Mouse (Mus musculus): ENCODE measurements at regions not wholly inside any gene's neighbourhood (a gene's known extent, or its start where the extent isn't known, plus 50 kb on each side); places are given as distances from the start of the nearest gene placed in this dataset.

GRCm38 (mm10) chr17:4867754-4868445, 126.2 kb upstream of the Arid1b start:
- Histone ChIP-seq H3K4me2 (ENCODE audit: low read length) (no peak overlapping the region), H3K4me3 (replicated peaks; ENCODE audit: low read length) (no peak overlapping the region), H3K27ac (ENCODE audit: low read length) (no peak overlapping the region), H3K27me3 (replicated peaks; ENCODE audit: control insufficient read depth, insufficient read depth, low read length) (no peaks in the 10 kb centered on the region), H3K36me3 (ENCODE audit: control insufficient read depth, insufficient read depth) (no peaks in the 10 kb centered on the region), H3K9me3 (ENCODE audit: control insufficient read depth, low read length) (no peaks in the 10 kb centered on the region), H3K9ac (replicated peaks; ENCODE audit: low read depth, low read length) (no peak overlapping the region), H3K4me1 (replicated peaks; ENCODE audit: control insufficient read depth, insufficient read depth, low read length) (peaks cover 20% of the 10 kb centered on the region)
- no peak for ATAC-seq
- 68% methylated on average over 9 of the region's 9 CpGs for WGBS

DNA sequence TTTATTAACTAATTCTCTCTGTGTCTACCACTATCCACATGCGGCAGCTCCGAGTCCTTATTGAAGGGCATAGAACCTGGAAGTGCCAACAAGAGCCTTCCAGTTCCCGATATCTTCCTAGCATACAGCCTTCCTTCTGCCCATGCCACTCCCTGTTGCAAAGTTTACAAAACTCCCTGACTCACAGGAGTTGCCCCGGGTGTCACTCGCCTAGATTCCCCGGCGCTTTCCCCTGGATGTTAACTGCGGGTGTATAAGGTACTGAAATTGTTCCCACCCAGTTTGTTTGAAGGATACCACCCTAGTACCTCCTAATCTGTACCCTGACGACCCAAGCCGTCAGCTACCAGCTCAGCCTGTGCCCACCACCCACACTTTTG, 125.7 kb upstream of the Arid1b start:
- no peak for ATAC-seq
- no peaks in the 10 kb centered on the region for H3K27me3 ChIP-seq (replicated peaks; ENCODE audit: control insufficient read depth, insufficient read depth, low read length)
- no peaks in the 10 kb centered on the region for H3K9me3 ChIP-seq (ENCODE audit: control insufficient read depth, low read length)
- no peak overlapping the region for H3K4me3 ChIP-seq (replicated peaks; ENCODE audit: low read length)
- H3K4me1 ChIP-seq (replicated peaks; ENCODE audit: control insufficient read depth, insufficient read depth, low read length), result peaks cover 20% of the 10 kb centered on the region
- no peak overlapping the region for H3K27ac ChIP-seq (ENCODE audit: low read length)
- no peak overlapping the region for H3K4me2 ChIP-seq (ENCODE audit: low read length)
- WGBS, result 91% methylated on average over 10 of the region's 10 CpGs
- no peak overlapping the region for H3K9ac ChIP-seq (replicated peaks; ENCODE audit: low read depth, low read length)
- no peaks in the 10 kb centered on the region for H3K36me3 ChIP-seq (ENCODE audit: control insufficient read depth, insufficient read depth)

- H3K27me3 ChIP-seq (replicated peaks; ENCODE audit: control insufficient read depth, insufficient read depth, low read length), result no peaks in the 10 kb centered on the region
- H3K4me3 ChIP-seq (replicated peaks; ENCODE audit: low read length), result no peak overlapping the region
- H3K27ac ChIP-seq (ENCODE audit: low read length), result no peak overlapping the region
- no peaks in the 10 kb centered on the region for H3K9me3 ChIP-seq (ENCODE audit: control insufficient read depth, low read length)
- peaks cover 20% of the 10 kb centered on the region for H3K4me1 ChIP-seq (replicated peaks; ENCODE audit: control insufficient read depth, insufficient read depth, low read length)
- H3K36me3 ChIP-seq (ENCODE audit: control insufficient read depth, insufficient read depth), result no peaks in the 10 kb centered on the region
- H3K4me2 ChIP-seq (ENCODE audit: low read length), result no peak overlapping the region
- no peak overlapping the region for H3K9ac ChIP-seq (replicated peaks; ENCODE audit: low read depth, low read length)
- ATAC-seq, result no peak
- WGBS, result 92% methylated on average over 5 of the region's 5 CpGs
Observed at GRCm38 (mm10) chr17:4868861-4869260, 125.3 kb upstream of the Arid1b start.

DNA sequence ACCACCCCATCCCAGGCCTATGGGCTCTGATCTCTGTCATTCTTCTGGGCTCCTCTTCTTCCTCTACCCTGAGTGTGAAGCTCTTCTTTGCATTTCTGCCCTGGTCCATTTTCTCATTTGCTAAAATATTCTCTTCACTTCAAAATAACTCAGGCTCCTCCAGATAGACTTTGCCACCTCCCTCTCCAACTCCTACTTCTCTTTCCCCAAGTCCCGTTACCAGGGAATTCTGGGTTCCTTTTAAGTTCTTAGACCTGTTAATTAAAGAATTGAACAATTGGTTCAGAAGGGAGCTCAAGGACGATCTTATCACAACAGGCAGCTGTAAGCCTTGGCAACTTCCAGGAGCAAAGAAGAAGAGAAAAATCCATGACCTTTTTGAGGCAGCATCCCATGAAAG, 122.9 kb upstream of the Arid1b start:
- Histone ChIP-seq H3K4me1 (replicated peaks; ENCODE audit: control insufficient read depth, insufficient read depth, low read length) (peaks cover 5% of the 10 kb centered on the region), H3K27me3 (replicated peaks; ENCODE audit: control insufficient read depth, insufficient read depth, low read length) (no peaks in the 10 kb centered on the region), H3K9me3 (ENCODE audit: control insufficient read depth, low read length) (no peaks in the 10 kb centered on the region), H3K4me2 (ENCODE audit: low read length) (no peak overlapping the region), H3K27ac (ENCODE audit: low read length) (no peak overlapping the region), H3K36me3 (ENCODE audit: control insufficient read depth, insufficient read depth) (no peaks in the 10 kb centered on the region), H3K4me3 (replicated peaks; ENCODE audit: low read length) (no peak overlapping the region), H3K9ac (replicated peaks; ENCODE audit: low read depth, low read length) (no peak overlapping the region)
- 28% methylated on average over 2 of the region's 2 CpGs for WGBS
- no peak for ATAC-seq

- 78% methylated on average over 2 of the region's 2 CpGs for WGBS
- no peak overlapping the region for H3K4me2 ChIP-seq (ENCODE audit: low read length)
Observed at GRCm38 (mm10) chr17:4874459-4874858, 119.7 kb upstream of the Arid1b start.

DNA sequence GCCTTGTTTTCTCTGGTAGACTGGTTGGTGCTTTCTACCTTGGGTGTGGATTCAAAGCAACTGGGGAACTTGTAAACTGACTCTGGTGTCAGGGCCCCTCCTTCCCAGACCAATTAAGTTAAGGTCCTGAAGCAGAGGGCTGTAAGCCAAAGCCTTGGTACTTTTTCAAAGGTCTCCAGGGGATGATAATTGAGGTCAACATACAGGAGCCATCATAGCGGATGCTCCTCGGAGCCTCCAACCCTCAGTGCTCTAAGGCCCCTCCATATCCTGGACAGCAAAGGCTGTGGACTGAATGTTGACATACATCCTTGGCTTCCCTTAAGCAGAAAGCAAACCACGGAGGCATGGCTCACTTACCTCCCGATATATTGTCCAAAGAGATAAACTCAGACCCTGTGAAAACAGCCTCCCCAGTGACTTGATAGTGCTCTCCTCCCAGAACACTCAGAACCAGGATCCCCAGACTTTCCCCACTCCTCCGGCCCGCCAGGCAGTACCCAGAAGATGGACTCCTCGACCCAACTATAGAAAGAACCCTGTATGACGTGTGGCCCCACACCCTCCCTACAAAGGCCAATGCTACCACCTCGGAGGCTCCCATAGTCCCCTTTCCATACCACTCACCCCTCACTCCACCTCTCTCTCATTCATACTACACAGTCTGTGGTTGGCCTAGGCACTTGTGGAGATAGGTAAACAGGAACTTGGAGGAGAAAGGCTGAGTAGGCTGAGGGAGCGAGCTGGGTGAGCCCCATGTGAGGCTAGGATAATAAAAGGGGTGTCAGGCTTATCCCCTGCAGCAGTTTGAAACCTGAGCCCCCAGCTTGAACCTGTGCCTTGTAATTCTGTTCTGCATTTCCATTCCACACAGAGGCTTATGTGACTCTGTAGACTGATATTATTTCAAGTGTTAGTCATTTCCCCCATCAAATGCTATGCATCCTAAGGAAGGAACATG, 118.8 kb upstream of the Arid1b start:
- WGBS, result 78% methylated on average over 10 of the region's 10 CpGs
- no peaks in the 10 kb centered on the region for H3K9me3 ChIP-seq (ENCODE audit: control insufficient read depth, low read length)
- no peak for ATAC-seq
- H3K4me3 ChIP-seq (replicated peaks; ENCODE audit: low read length), result no peak overlapping the region
- H3K4me1 ChIP-seq (replicated peaks; ENCODE audit: control insufficient read depth, insufficient read depth, low read length), result no peaks in the 10 kb centered on the region
- H3K9ac ChIP-seq (replicated peaks; ENCODE audit: low read depth, low read length), result no peak overlapping the region
- no peaks in the 10 kb centered on the region for H3K36me3 ChIP-seq (ENCODE audit: control insufficient read depth, insufficient read depth)
- no peak overlapping the region for H3K4me2 ChIP-seq (ENCODE audit: low read length)
- H3K27me3 ChIP-seq (replicated peaks; ENCODE audit: control insufficient read depth, insufficient read depth, low read length), result no peaks in the 10 kb centered on the region
- no peak overlapping the region for H3K27ac ChIP-seq (ENCODE audit: low read length)

More at GRCm38 (mm10) chr17:4874459-4874858, 119.7 kb upstream of the Arid1b start:
- Histone ChIP-seq H3K36me3 (ENCODE audit: control insufficient read depth, insufficient read depth) (no peaks in the 10 kb centered on the region), H3K4me1 (replicated peaks; ENCODE audit: control insufficient read depth, insufficient read depth, low read length) (no peaks in the 10 kb centered on the region), H3K9ac (replicated peaks; ENCODE audit: low read depth, low read length) (no peak overlapping the region), H3K27me3 (replicated peaks; ENCODE audit: control insufficient read depth, insufficient read depth, low read length) (no peaks in the 10 kb centered on the region), H3K9me3 (ENCODE audit: control insufficient read depth, low read length) (no peaks in the 10 kb centered on the region), H3K4me3 (replicated peaks; ENCODE audit: low read length) (no peak overlapping the region), H3K27ac (ENCODE audit: low read length) (no peak overlapping the region)
- ATAC-seq, result no peak

DNA sequence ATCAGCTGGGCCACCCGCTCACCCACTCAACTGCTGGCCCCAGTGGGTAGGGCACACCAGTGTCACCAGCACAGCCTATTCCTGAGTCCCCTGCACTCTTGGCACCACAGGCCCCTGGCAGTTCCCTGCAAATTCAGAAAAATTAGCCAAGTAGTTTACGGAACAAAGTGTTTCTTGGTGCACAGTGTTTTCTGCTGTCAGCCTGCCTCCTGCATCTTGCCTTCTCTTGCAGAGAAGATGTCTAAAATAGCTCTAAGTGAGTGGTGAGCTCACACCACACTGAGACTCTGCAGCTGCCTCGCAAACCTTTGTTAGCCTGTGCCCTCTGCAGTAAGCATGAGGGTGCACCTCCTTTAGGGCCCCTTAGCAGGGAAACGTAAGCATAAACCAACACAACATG, 117.7 kb upstream of the Arid1b start:
- Histone ChIP-seq H3K27me3 (replicated peaks; ENCODE audit: control insufficient read depth, insufficient read depth, low read length) (no peaks in the 10 kb centered on the region), H3K4me2 (ENCODE audit: low read length) (no peak overlapping the region), H3K4me1 (replicated peaks; ENCODE audit: control insufficient read depth, insufficient read depth, low read length) (no peaks in the 10 kb centered on the region), H3K9ac (replicated peaks; ENCODE audit: low read depth, low read length) (no peak overlapping the region), H3K4me3 (replicated peaks; ENCODE audit: low read length) (no peak overlapping the region), H3K27ac (ENCODE audit: low read length) (no peak overlapping the region), H3K36me3 (ENCODE audit: control insufficient read depth, insufficient read depth) (no peaks in the 10 kb centered on the region), H3K9me3 (ENCODE audit: control insufficient read depth, low read length) (no peaks in the 10 kb centered on the region)
- 80% methylated on average over 4 of the region's 4 CpGs for WGBS
- no peak for ATAC-seq

GRCm38 (mm10) chr17:4881473-4881872, 112.7 kb upstream of the Arid1b start:
- Histone ChIP-seq H3K9ac (replicated peaks; ENCODE audit: low read depth, low read length) (no peak overlapping the region), H3K9me3 (ENCODE audit: control insufficient read depth, low read length) (no peaks in the 10 kb centered on the region), H3K4me3 (replicated peaks; ENCODE audit: low read length) (no peak overlapping the region), H3K4me2 (ENCODE audit: low read length) (no peak overlapping the region), H3K36me3 (ENCODE audit: control insufficient read depth, insufficient read depth) (no peaks in the 10 kb centered on the region), H3K27ac (ENCODE audit: low read length) (no peak overlapping the region), H3K27me3 (replicated peaks; ENCODE audit: control insufficient read depth, insufficient read depth, low read length) (no peaks in the 10 kb centered on the region), H3K4me1 (replicated peaks; ENCODE audit: control insufficient read depth, insufficient read depth, low read length) (no peaks in the 10 kb centered on the region)
- WGBS, result 93% methylated on average over 5 of the region's 5 CpGs
- ATAC-seq, result no peak

DNA sequence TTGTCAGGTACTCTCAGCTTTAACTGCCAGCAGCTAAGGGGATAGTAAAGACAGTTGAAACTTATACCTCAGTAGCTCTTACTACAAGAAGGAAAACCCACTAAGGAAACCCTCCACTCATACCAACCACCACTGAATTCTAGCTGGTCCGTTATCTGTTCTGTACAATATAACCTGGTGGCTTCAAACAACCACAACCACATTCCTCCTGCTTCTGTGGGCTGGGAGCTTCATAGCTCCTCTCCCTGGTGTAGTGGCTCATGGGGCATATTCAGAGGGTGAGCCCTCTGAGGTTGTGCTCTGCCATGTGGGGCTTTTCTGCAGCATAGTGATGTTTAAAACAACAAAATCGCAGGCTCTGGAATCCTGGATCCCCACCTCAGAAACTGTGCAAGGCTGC, 110.0 kb upstream of the Arid1b start:
- H3K4me3 ChIP-seq (replicated peaks; ENCODE audit: low read length), result no peak overlapping the region

More for the DNA sequence above, 110.0 kb upstream of the Arid1b start:
- no peak overlapping the region for H3K9ac ChIP-seq (replicated peaks; ENCODE audit: low read depth, low read length)
- H3K4me1 ChIP-seq (replicated peaks; ENCODE audit: control insufficient read depth, insufficient read depth, low read length), result no peaks in the 10 kb centered on the region
- no peaks in the 10 kb centered on the region for H3K27me3 ChIP-seq (replicated peaks; ENCODE audit: control insufficient read depth, insufficient read depth, low read length)
- no peak for ATAC-seq
- WGBS, result 94% methylated on average over 2 of the region's 2 CpGs
- no peak overlapping the region for H3K27ac ChIP-seq (ENCODE audit: low read length)
- H3K9me3 ChIP-seq (ENCODE audit: control insufficient read depth, low read length), result no peaks in the 10 kb centered on the region
- no peak overlapping the region for H3K4me2 ChIP-seq (ENCODE audit: low read length)
- H3K36me3 ChIP-seq (ENCODE audit: control insufficient read depth, insufficient read depth), result no peaks in the 10 kb centered on the region

Measured in forebrain, embryonic 16.5 days (tissue).